Mouse (Mus musculus) embryonic facial prominence, embryonic 12.5 days (tissue): ENCODE results near the gene Gm5426. TPM values are rescaled to one million over a fixed set of nuclear protein-coding genes. Genes with fewer than 3 reads are reported as not detected.

Source experiments
- ATAC-seq: fragments of 200-750 bp; cut with Nextera tagmentation; 2 replicates; pipeline ENCODE4 v1.8.0; 2017; ENCODE audit not compliant: insufficient number of reproducible peaks, insufficient read depth, low FRiP score, low TSS enrichment
- H3K27ac ChIP-seq: fragments of 300-500 bp; sonication (generic); 2 replicates; pipeline ENCODE4 v1.5.1; 2016; ENCODE audit warnings: mild to moderate bottlenecking
- H3K27me3 ChIP-seq: fragments of 300-500 bp; sonication (generic); 2 replicates; pipeline ENCODE4 v1.6.1; 2016; ENCODE audit warnings: mild to moderate bottlenecking, moderate library complexity
- H3K36me3 ChIP-seq: fragments of 300-500 bp; sonication (generic); 2 replicates; pipeline ENCODE4 v1.6.1; 2016; ENCODE audit warnings: mild to moderate bottlenecking
- H3K4me1 ChIP-seq: fragments of 300-500 bp; sonication (generic); 2 replicates; pipeline ENCODE4 v1.6.1; 2016
- H3K4me2 ChIP-seq: fragments of 300-500 bp; sonication (generic); replicated peaks from 2 replicates; pipeline ENCODE4 v1.6.1; 2016; ENCODE audit warnings: mild to moderate bottlenecking, moderate library complexity
- H3K4me3 ChIP-seq: fragments of 300-500 bp; sonication (generic); 2 replicates; pipeline ENCODE4 v1.5.1; 2016; ENCODE audit warnings: mild to moderate bottlenecking
- H3K9ac ChIP-seq: fragments of 300-500 bp; sonication (generic); 2 replicates; pipeline ENCODE4 v1.6.1; 2016; ENCODE audit warnings: mild to moderate bottlenecking, moderate library complexity
- H3K9me3 ChIP-seq: fragments of 300-500 bp; sonication (generic); 2 replicates; pipeline ENCODE4 v1.6.1; 2016; ENCODE audit warnings: mild to moderate bottlenecking, moderate library complexity
- WGBS: fragments of 180-500 bp; shearing (Covaris S2); methylation state at CpG from one replicate; pipeline ENCODE4 v1.1.7; 2016; 5-methylcytosine and 5-hydroxymethylcytosine counted together
- polyA plus RNA-seq: library from polyadenylated mRNA; unstranded; fragments of >200 nt; fragmentation: Nextera tagmentation; extraction: Ambion mirVana; gene quantifications from 2 replicates; pipeline ENCODE4 v1.2.1, GENCODE M21; 2016

Gm5426 gene
- polyA plus RNA-seq, 1 experiment from 2014 or later: not detected

GRCm38 (mm10) chr10:96146578-96146977 lies 10.2 kb downstream of the Gm5426 start:
- no peak for ATAC-seq
- WGBS: 90% methylated on average over 5 of the region's 5 CpGs
- Histone ChIP-seq H3K4me2 (no peak overlapping the region), H3K9me3 (no peaks in the 10 kb centered on the region), H3K27me3 (no peaks in the 10 kb centered on the region), H3K9ac (no peak overlapping the region), H3K27ac (no peak overlapping the region), H3K36me3 (no peaks in the 10 kb centered on the region), H3K4me3 (no peak overlapping the region), H3K4me1 (peaks cover 19% of the 10 kb centered on the region; the same call in 1 of the 2 replicates)

GRCm38 (mm10) chr10:96148250-96148699 lies 11.9 kb downstream of the Gm5426 start:
- WGBS: 18% methylated on average over 10 of the region's 10 CpGs
- ATAC-seq: no peak
- H3K36me3 ChIP-seq: no peaks in the 10 kb centered on the region
- no peak overlapping the region for H3K4me3 ChIP-seq
- H3K9me3 ChIP-seq: no peaks in the 10 kb centered on the region
- H3K27ac ChIP-seq: peak overlapping the region; percentile 23; the same call in 1 of the 2 replicates
- peaks cover 22% of the 10 kb centered on the region; the same call in 1 of the 2 replicates for H3K4me1 ChIP-seq
- H3K9ac ChIP-seq: no peak overlapping the region
- no peak overlapping the region for H3K4me2 ChIP-seq
- no peaks in the 10 kb centered on the region for H3K27me3 ChIP-seq

GRCm38 (mm10) chr10:96150401-96151116 lies 14.2 kb downstream of the Gm5426 start:
- Histone ChIP-seq H3K27ac (no peak overlapping the region), H3K4me2 (no peak overlapping the region), H3K36me3 (no peaks in the 10 kb centered on the region), H3K4me1 (peaks cover 24% of the 10 kb centered on the region; the same call in 1 of the 2 replicates), H3K9me3 (no peaks in the 10 kb centered on the region), H3K27me3 (no peaks in the 10 kb centered on the region), H3K9ac (no peak overlapping the region), H3K4me3 (no peak overlapping the region)
- ATAC-seq: no peak
- 76% methylated on average over 12 of the region's 12 CpGs for WGBS

- Histone ChIP-seq H3K27ac (no peak overlapping the region), H3K4me2 (no peak overlapping the region), H3K9me3 (no peaks in the 10 kb centered on the region), H3K36me3 (no peaks in the 10 kb centered on the region), H3K4me1 (peaks cover 19% of the 10 kb centered on the region; the same call in 1 of the 2 replicates), H3K27me3 (no peaks in the 10 kb centered on the region), H3K9ac (no peak overlapping the region), H3K4me3 (no peak overlapping the region)
- WGBS: 16% methylated on average over 5 of the region's 5 CpGs
- ATAC-seq: no peak
These were observed 16.9 kb downstream of the Gm5426 start for GRCm38 (mm10) chr10:96153315-96153714.

GRCm38 (mm10) chr10:96162975-96163706 lies 26.7 kb downstream of the Gm5426 start:
- no peaks in the 10 kb centered on the region for H3K4me1 ChIP-seq
- H3K4me3 ChIP-seq: no peak overlapping the region
- no peak for ATAC-seq
- WGBS: 61% methylated on average over 7 of the region's 7 CpGs
- H3K27ac ChIP-seq: no peak overlapping the region
- H3K4me2 ChIP-seq: no peak overlapping the region
- no peak overlapping the region for H3K9ac ChIP-seq
- no peaks in the 10 kb centered on the region for H3K27me3 ChIP-seq
- H3K9me3 ChIP-seq: no peaks in the 10 kb centered on the region
- H3K36me3 ChIP-seq: no peaks in the 10 kb centered on the region

GRCm38 (mm10) chr10:96163791-96164190 lies 27.4 kb downstream of the Gm5426 start:
- Histone ChIP-seq H3K4me3 (no peak overlapping the region), H3K4me1 (no peaks in the 10 kb centered on the region), H3K4me2 (no peak overlapping the region), H3K27ac (no peak overlapping the region), H3K27me3 (no peaks in the 10 kb centered on the region), H3K9me3 (no peaks in the 10 kb centered on the region), H3K9ac (no peak overlapping the region), H3K36me3 (no peaks in the 10 kb centered on the region)
- WGBS: 91% methylated on average over 4 of the region's 4 CpGs
- ATAC-seq: no peak

- Histone ChIP-seq H3K4me1 (no peaks in the 10 kb centered on the region), H3K9me3 (no peaks in the 10 kb centered on the region), H3K4me2 (no peak overlapping the region), H3K36me3 (no peaks in the 10 kb centered on the region), H3K27ac (no peak overlapping the region), H3K9ac (no peak overlapping the region), H3K27me3 (no peaks in the 10 kb centered on the region), H3K4me3 (no peak overlapping the region)
- 76% methylated on average over 4 of the region's 4 CpGs for WGBS
- no peak for ATAC-seq
These were observed 28.9 kb downstream of the Gm5426 start for GRCm38 (mm10) chr10:96165260-96165659.

GRCm38 (mm10) chr10:96168998-96169397 lies 32.6 kb downstream of the Gm5426 start:
- H3K36me3 ChIP-seq: no peaks in the 10 kb centered on the region
- no peaks in the 10 kb centered on the region for H3K27me3 ChIP-seq
- H3K9me3 ChIP-seq: no peaks in the 10 kb centered on the region
- no peak for ATAC-seq
- H3K27ac ChIP-seq: no peak overlapping the region
- H3K4me3 ChIP-seq: no peak overlapping the region
- no peak overlapping the region for H3K4me2 ChIP-seq
- no peak overlapping the region for H3K9ac ChIP-seq
- 84% methylated on average over 4 of the region's 4 CpGs for WGBS
- H3K4me1 ChIP-seq: no peaks in the 10 kb centered on the region

- Histone ChIP-seq H3K9ac (no peak overlapping the region), H3K9me3 (no peaks in the 10 kb centered on the region), H3K4me2 (no peak overlapping the region), H3K4me3 (no peak overlapping the region), H3K4me1 (no peaks in the 10 kb centered on the region), H3K36me3 (no peaks in the 10 kb centered on the region), H3K27ac (no peak overlapping the region), H3K27me3 (no peaks in the 10 kb centered on the region)
- ATAC-seq: no peak
These were observed 35.1 kb downstream of the Gm5426 start for GRCm38 (mm10) chr10:96171546-96171945.

GRCm38 (mm10) chr10:96172964-96173363 lies 36.6 kb downstream of the Gm5426 start:
- ATAC-seq: no peak
- Histone ChIP-seq H3K4me2 (no peak overlapping the region), H3K9ac (no peak overlapping the region), H3K36me3 (no peaks in the 10 kb centered on the region), H3K4me1 (no peaks in the 10 kb centered on the region), H3K27me3 (no peaks in the 10 kb centered on the region), H3K4me3 (no peak overlapping the region), H3K27ac (no peak overlapping the region), H3K9me3 (no peaks in the 10 kb centered on the region)
- WGBS: 55% methylated on average over 4 of the region's 4 CpGs

- Histone ChIP-seq H3K4me1 (no peaks in the 10 kb centered on the region), H3K27ac (no peak overlapping the region), H3K27me3 (no peaks in the 10 kb centered on the region), H3K4me3 (no peak overlapping the region), H3K36me3 (no peaks in the 10 kb centered on the region), H3K9ac (no peak overlapping the region), H3K9me3 (no peaks in the 10 kb centered on the region), H3K4me2 (no peak overlapping the region)
- ATAC-seq: no peak
- 54% methylated on average over 10 of the region's 10 CpGs for WGBS
These were observed 37.4 kb downstream of the Gm5426 start for GRCm38 (mm10) chr10:96173771-96174170.

GRCm38 (mm10) chr10:96176916-96177315 lies 40.5 kb downstream of the Gm5426 start:
- no peak for ATAC-seq

More at GRCm38 (mm10) chr10:96176916-96177315, 40.5 kb downstream of the Gm5426 start:
- Histone ChIP-seq H3K27me3 (no peaks in the 10 kb centered on the region), H3K4me1 (no peaks in the 10 kb centered on the region), H3K9ac (no peak overlapping the region), H3K4me3 (no peak overlapping the region), H3K4me2 (no peak overlapping the region), H3K9me3 (no peaks in the 10 kb centered on the region), H3K27ac (no peak overlapping the region), H3K36me3 (no peaks in the 10 kb centered on the region)
- 90% methylated on average over 6 of the region's 6 CpGs for WGBS
